Mouse (Mus musculus) liver, adult 2 months (tissue): ENCODE data around the gene Os9. TPM values are rescaled to one million over a fixed set of nuclear protein-coding genes. Genes with fewer than 3 reads are reported as not detected.

Experiments used
- DNase-seq: peaks from one replicate; pipeline ENCODE4 v3.0.0-alpha.2; 2011; ENCODE audit warnings: low read depth, low spot score; ENCODE audit errors: extremely low read depth
- H3K27ac ChIP-seq: fragments of 200-500 bp; replicated peaks from 2 replicates; pipeline ENCODE4 v1.5.1; 2012; ENCODE audit warnings: low read depth, mild to moderate bottlenecking, control low read depth, inconsistent platforms, low read length; ENCODE audit not compliant: insufficient read depth
- H3K27me3 ChIP-seq: fragments of 200-500 bp; 2 replicates; pipeline ENCODE4 v1.6.1; 2012; ENCODE audit warnings: mild to moderate bottlenecking, moderate library complexity, low read length, inconsistent platforms; ENCODE audit not compliant: control insufficient read depth, insufficient read depth
- H3K36me3 ChIP-seq: fragments of 200-500 bp; 2 replicates; pipeline ENCODE4 v1.6.1; 2012; ENCODE audit warnings: low read length, inconsistent platforms; ENCODE audit not compliant: control insufficient read depth, insufficient read depth
- H3K4me1 ChIP-seq: fragments of 200-500 bp; 2 replicates; pipeline ENCODE4 v1.6.1; 2011; ENCODE audit warnings: low read length; ENCODE audit not compliant: control insufficient read depth, insufficient read depth
- H3K4me3 ChIP-seq: fragments of 200-500 bp; 2 replicates; pipeline ENCODE4 v1.5.1; 2011; ENCODE audit warnings: low read depth, mild to moderate bottlenecking, control low read depth, low read length, moderate library complexity; ENCODE audit not compliant: insufficient read depth
- H3K79me2 ChIP-seq: fragments of 200-500 bp; 2 replicates; pipeline ENCODE4 v1.6.1; 2012; ENCODE audit warnings: inconsistent platforms, mild to moderate bottlenecking, low read length, moderate library complexity; ENCODE audit not compliant: control insufficient read depth, insufficient read depth
- H3K9ac ChIP-seq: fragments of 200-500 bp; 2 replicates; pipeline ENCODE4 v1.6.1; 2012; ENCODE audit warnings: low read depth, mild to moderate bottlenecking, control low read depth, inconsistent platforms, low read length
- CTCF ChIP-seq: fragments of 200-500 bp; IDR thresholded peaks from 2 replicates; pipeline ENCODE4 v1.5.1; 2011; ENCODE audit warnings: low read depth, low read length, control low read depth
- POLR2A ChIP-seq: fragments of 200-500 bp; IDR thresholded peaks from 2 replicates; pipeline ENCODE4 v1.6.1; 2011; ENCODE audit warnings: low read length, control low read depth; ENCODE audit not compliant: insufficient read depth; ENCODE audit errors: extremely low read depth
- WGBS: fragments of 180-500 bp; shearing (Covaris S2); methylation state at CpG from one replicate; pipeline ENCODE4 v1.1.7; 2018; 5-methylcytosine and 5-hydroxymethylcytosine counted together
- polyA plus RNA-seq: library from polyadenylated mRNA; depleted of rRNA; stranded (reverse); fragments of >200 nt; gene quantifications from 2 replicates; pipeline ENCODE4 v1.2.3, GENCODE M21; 2012; rRNA removed
- total RNA-seq: library from RNA; depleted of rRNA; stranded (reverse); fragments of >200 nt; gene quantifications from 2 replicates; pipeline ENCODE4 v1.2.3, GENCODE M21; 2014; rRNA removed

The Os9 gene
- total and polyA plus RNA-seq, 2 experiments: 130 TPM

DNA sequence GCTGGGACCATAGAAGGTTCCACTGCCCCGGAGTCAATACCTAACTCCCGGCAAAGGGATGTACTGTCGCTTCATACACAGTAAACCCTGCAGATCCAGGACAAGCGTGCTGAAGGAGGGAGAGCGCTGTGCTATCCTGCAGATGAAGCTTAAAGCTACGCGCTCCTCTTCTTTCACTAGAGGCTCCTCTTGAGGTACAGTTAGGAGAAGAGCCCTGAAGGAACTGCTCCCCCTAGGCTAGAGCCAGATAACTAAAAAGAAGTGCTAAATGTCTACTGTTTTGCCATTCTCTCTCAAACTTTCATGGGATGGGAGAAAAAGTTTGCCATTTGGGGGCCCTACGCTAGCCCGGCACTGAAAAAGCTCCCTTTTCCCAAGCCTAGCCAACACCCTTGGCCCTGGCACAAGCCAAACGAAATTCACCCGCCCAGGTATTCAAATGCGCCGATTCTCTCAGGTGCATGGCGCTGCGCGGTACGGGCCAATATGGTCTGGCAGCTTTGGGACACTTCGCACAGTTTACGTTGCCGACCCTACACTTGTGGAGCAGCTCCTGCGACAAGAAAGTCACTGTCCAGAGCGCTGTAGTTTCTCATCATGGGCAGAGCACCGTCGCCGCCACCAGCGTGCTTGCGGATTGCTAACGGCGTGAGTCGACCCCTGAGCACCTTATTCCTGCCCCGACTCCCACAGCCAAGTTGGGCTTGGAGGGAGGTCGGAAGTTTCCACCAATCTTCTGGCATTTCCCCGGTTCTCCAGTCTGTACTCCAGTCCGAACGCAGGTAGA, 72.1 kb downstream of the Os9 start:
- Histone ChIP-seq H3K4me3 (no peak overlapping the region), H3K9ac (no peak overlapping the region), H3K27ac (no peak overlapping the region), H3K79me2 (no peaks in the 10 kb centered on the region), H3K4me1 (no peaks in the 10 kb centered on the region; the same call in 1 of the 2 replicates), H3K27me3 (peaks cover 20% of the 10 kb centered on the region), H3K36me3 (no peaks in the 10 kb centered on the region)
- WGBS: 6% methylated on average over 35 of the region's 35 CpGs
- no peak for TF ChIP-seq POLR2A
- no peak for TF ChIP-seq CTCF
- no peak for DNase-seq

DNA sequence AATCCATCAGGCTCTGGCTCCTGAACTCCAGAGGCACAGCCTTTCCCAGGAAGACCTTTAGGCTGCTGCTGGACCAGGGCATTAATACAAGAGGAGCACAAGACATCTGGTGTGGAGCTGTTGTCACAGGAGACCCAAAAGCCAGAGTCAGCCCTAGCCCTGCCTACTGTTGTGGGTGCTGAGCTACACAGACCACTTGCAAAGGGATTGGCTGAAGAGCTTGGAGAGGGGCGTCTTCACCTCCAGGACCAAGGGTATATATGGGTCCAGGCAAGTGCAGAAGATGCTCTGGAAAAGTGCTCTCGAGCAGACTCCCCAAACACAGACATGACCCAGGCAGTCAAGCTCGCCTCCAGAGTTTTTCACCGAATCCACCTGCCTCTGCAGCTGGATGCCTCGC, 73.0 kb downstream of the Os9 start, which contains the start of gene Cyp27b1:
Gene Cyp27b1 (plus strand): TSS at position 297 of the 400 bp plus-strand sequence.
- no peaks in the 10 kb centered on the region for H3K79me2 ChIP-seq
- no peak within 1 kb of the TSS for H3K27ac ChIP-seq
- no peak within 1 kb of the TSS for H3K9ac ChIP-seq
- H3K4me1 ChIP-seq: no peaks in the 10 kb centered on the region; the same call in 1 of the 2 replicates
- DNase-seq: no peak
- no peak within 1 kb of the TSS for H3K4me3 ChIP-seq
- 38% methylated on average over 5 of the region's 5 CpGs for WGBS
- peaks cover 20% of the 10 kb centered on the region for H3K27me3 ChIP-seq
- H3K36me3 ChIP-seq: no peaks in the 10 kb centered on the region
- TF ChIP-seq CTCF (no peak), POLR2A (no peak)

Other genes starting within 250 kb of the Os9 start
- gene Atp23, start 219.8 kb downstream of the Os9 start, total RNA-seq: 5.9 and 8.3 TPM in 2 replicates
- 5.5 and 6.4 TPM in 2 replicates for gene Atp23, start 219.8 kb downstream of the Os9 start, polyA plus RNA-seq
- gene Ctdsp2, start 142.4 kb downstream of the Os9 start, total RNA-seq: 18.4 and 25.7 TPM in 2 replicates
- gene Ctdsp2, start 142.4 kb downstream of the Os9 start, polyA plus RNA-seq: 23.1 and 29.3 TPM in 2 replicates
- 0.09 and 0.20 TPM in 2 replicates for gene Avil, start 120.4 kb downstream of the Os9 start, total RNA-seq
- 0.06 TPM in 1 of 2 replicates, not detected in the other for gene Avil, start 120.4 kb downstream of the Os9 start, polyA plus RNA-seq
- gene Tsfm, start 90.3 kb downstream of the Os9 start, total RNA-seq: 21.6 and 26.3 TPM in 2 replicates
- gene Tsfm, start 90.3 kb downstream of the Os9 start, polyA plus RNA-seq: 17.4 and 18.2 TPM in 2 replicates
- 5.2 and 6.1 TPM in 2 replicates for gene Mettl1, start 79.7 kb downstream of the Os9 start, total RNA-seq
- gene Mettl1, start 79.7 kb downstream of the Os9 start, polyA plus RNA-seq: 9.1 and 17.9 TPM in 2 replicates
- gene Eef1akmt3, start 79.6 kb downstream of the Os9 start, total RNA-seq: not detected in 2 replicates
- 0.09 TPM in 1 of 2 replicates, not detected in the other for gene Eef1akmt3, start 79.6 kb downstream of the Os9 start, polyA plus RNA-seq
- not detected in 2 replicates for gene Cyp27b1, start 72.9 kb downstream of the Os9 start, total RNA-seq
- 0.05 TPM in 2 replicates for gene Cyp27b1, start 72.9 kb downstream of the Os9 start, polyA plus RNA-seq
- gene March9, start 60.9 kb downstream of the Os9 start, total RNA-seq: 0.09 and 0.34 TPM in 2 replicates
- gene March9, start 60.9 kb downstream of the Os9 start, polyA plus RNA-seq: 0.44 and 0.52 TPM in 2 replicates
- gene Cdk4, start 57.6 kb downstream of the Os9 start, total RNA-seq: 37.9 and 41.3 TPM in 2 replicates
- gene Cdk4, start 57.6 kb downstream of the Os9 start, polyA plus RNA-seq: 54.3 and 58.7 TPM in 2 replicates
- gene Tspan31, start 50.9 kb downstream of the Os9 start, total RNA-seq: 269 and 278 TPM in 2 replicates
- 268 and 298 TPM in 2 replicates for gene Tspan31, start 50.9 kb downstream of the Os9 start, polyA plus RNA-seq
- 0.28 and 0.81 TPM in 2 replicates for gene Agap2, start 45.8 kb downstream of the Os9 start, total RNA-seq
- 0.44 and 0.55 TPM in 2 replicates for gene Agap2, start 45.8 kb downstream of the Os9 start, polyA plus RNA-seq
- gene B4galnt1, start 44.1 kb upstream of the Os9 start, total RNA-seq: 21.9 and 36.3 TPM in 2 replicates
- 85.0 and 89.8 TPM in 2 replicates for gene B4galnt1, start 44.1 kb upstream of the Os9 start, polyA plus RNA-seq
- gene Slc26a10, start 59.5 kb upstream of the Os9 start, total RNA-seq: 1.3 and 3.1 TPM in 2 replicates
- gene Slc26a10, start 59.5 kb upstream of the Os9 start, polyA plus RNA-seq: 4.1 and 5.8 TPM in 2 replicates
- 0.83 and 0.87 TPM in 2 replicates for gene Arhgef25, start 69.0 kb upstream of the Os9 start, total RNA-seq
- gene Arhgef25, start 69.0 kb upstream of the Os9 start, polyA plus RNA-seq: 0.91 and 1.4 TPM in 2 replicates
- gene Dtx3, start 74.6 kb upstream of the Os9 start, total RNA-seq: 1.5 and 1.8 TPM in 2 replicates
- gene Dtx3, start 74.6 kb upstream of the Os9 start, polyA plus RNA-seq: 5.2 and 10.0 TPM in 2 replicates
- gene Pip4k2c, start 90.5 kb upstream of the Os9 start, total RNA-seq: 8.9 and 10.7 TPM in 2 replicates
- 13.0 and 13.9 TPM in 2 replicates for gene Pip4k2c, start 90.5 kb upstream of the Os9 start, polyA plus RNA-seq
- 0.55 and 0.74 TPM in 2 replicates for gene Kif5a, start 142.2 kb upstream of the Os9 start, total RNA-seq
- gene Kif5a, start 142.2 kb upstream of the Os9 start, polyA plus RNA-seq: 5.0 and 10.7 TPM in 2 replicates
- 71.3 and 78.5 TPM in 2 replicates for gene Dctn2, start 145.2 kb upstream of the Os9 start, total RNA-seq
- 122 and 132 TPM in 2 replicates for gene Dctn2, start 145.2 kb upstream of the Os9 start, polyA plus RNA-seq
- 1.0 and 2.6 TPM in 2 replicates for gene Mbd6, start 167.9 kb upstream of the Os9 start, total RNA-seq
- 14.4 and 19.2 TPM in 2 replicates for gene Mbd6, start 167.9 kb upstream of the Os9 start, polyA plus RNA-seq
- gene Mars, start 190.7 kb upstream of the Os9 start, total RNA-seq: 59.6 and 67.3 TPM in 2 replicates
- gene Mars, start 190.7 kb upstream of the Os9 start, polyA plus RNA-seq: 65.6 and 70.7 TPM in 2 replicates
- 1.5 and 2.0 TPM in 2 replicates for gene Arhgap9, start 200.8 kb upstream of the Os9 start, total RNA-seq
- 1.8 and 2.1 TPM in 2 replicates for gene Arhgap9, start 200.8 kb upstream of the Os9 start, polyA plus RNA-seq
- gene Gli1, start 220.8 kb upstream of the Os9 start, total RNA-seq: not detected in 2 replicates
- 0.04 TPM in 2 replicates for gene Gli1, start 220.8 kb upstream of the Os9 start, polyA plus RNA-seq
- gene Inhbe, start 233.3 kb upstream of the Os9 start, total RNA-seq: 4.8 and 7.5 TPM in 2 replicates
- 20.8 and 22.6 TPM in 2 replicates for gene Inhbe, start 233.3 kb upstream of the Os9 start, polyA plus RNA-seq
- 8.2 and 18.4 TPM in 2 replicates for gene Inhbc, start 249.3 kb upstream of the Os9 start, total RNA-seq
- 58.0 and 61.8 TPM in 2 replicates for gene Inhbc, start 249.3 kb upstream of the Os9 start, polyA plus RNA-seq